Mouse (Mus musculus): ENCODE data around the gene Wfdc6b. TPM values are rescaled to one million over a fixed set of nuclear protein-coding genes. Genes with fewer than 3 reads are reported as not detected.
"Not testable (repeated sequence)": the region's sequence is repeated elsewhere in the genome, so short reads cannot be mapped to it uniquely, and the experiment has no call there.

The Wfdc6b gene
- total RNA-seq (2021), result not detected
- not detected in 2 replicates for polyA plus RNA-seq (2012; rRNA removed)
- long read RNA-seq, result 0 reads

DNA sequence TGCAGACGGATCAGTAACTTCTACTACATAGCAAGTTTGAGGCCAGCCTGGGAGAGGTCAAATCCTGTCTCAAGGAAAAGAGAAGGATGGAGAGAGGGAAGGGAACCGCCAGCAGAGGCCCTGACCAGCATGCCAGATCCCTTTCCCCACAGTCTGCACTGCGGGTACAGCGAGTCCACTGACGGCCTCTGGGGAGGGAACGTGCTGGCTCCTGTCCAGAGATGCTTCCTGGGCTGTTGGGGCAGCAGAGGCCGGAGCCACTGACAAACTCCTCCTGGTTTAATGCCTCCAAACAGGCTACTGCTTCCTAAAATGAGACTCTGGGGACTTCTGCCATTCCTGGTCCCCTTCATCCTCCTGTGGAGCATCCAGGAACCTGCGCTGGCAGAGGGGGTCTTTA is at the start of gene Wfdc6b, which contains the start of gene Wfdc8:
Gene Wfdc6b, plus strand, starts transcription at position 52 of the 400 bp plus-strand sequence.
Gene Wfdc8, minus strand, starts transcription at position 156 of the 400 bp plus-strand sequence.
- DNase-seq, result peak; percentile 38

- DNase-seq, result no peak
These were observed 49.0 kb upstream of the Wfdc6b start for GRCm38 (mm10) chr2:164564346-164564745.

- no peak for DNase-seq
These were observed 46.3 kb upstream of the Wfdc6b start for GRCm38 (mm10) chr2:164566997-164567396.

GRCm38 (mm10) chr2:164567460-164567859 is 45.9 kb upstream of the Wfdc6b start:
- DNase-seq, result no peak

DNA sequence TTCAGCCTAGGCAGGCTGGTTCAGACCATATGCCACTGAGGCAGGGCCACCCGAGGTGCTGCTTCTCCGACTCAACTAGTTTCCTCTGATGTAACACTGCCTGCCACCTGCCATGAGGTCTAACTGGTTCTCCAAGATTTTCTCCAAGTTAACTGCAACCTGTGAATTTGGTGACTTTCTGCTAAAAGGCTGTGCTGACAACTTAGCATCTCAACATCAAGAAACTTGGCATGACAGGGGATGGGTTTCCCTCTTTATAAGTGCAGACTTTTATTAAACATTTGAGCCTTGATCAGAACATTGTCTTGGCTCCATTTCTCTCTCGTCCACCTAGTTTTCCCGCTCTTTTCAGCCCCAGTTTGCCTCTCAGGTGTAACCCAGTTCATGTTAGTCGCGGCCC is 40.0 kb upstream of the Wfdc6b start, which contains the start of gene Spint3:
Gene Spint3, minus strand, starts transcription at position 101 of the 400 bp plus-strand sequence.
- DNase-seq, result not testable (repeated sequence)

DNA sequence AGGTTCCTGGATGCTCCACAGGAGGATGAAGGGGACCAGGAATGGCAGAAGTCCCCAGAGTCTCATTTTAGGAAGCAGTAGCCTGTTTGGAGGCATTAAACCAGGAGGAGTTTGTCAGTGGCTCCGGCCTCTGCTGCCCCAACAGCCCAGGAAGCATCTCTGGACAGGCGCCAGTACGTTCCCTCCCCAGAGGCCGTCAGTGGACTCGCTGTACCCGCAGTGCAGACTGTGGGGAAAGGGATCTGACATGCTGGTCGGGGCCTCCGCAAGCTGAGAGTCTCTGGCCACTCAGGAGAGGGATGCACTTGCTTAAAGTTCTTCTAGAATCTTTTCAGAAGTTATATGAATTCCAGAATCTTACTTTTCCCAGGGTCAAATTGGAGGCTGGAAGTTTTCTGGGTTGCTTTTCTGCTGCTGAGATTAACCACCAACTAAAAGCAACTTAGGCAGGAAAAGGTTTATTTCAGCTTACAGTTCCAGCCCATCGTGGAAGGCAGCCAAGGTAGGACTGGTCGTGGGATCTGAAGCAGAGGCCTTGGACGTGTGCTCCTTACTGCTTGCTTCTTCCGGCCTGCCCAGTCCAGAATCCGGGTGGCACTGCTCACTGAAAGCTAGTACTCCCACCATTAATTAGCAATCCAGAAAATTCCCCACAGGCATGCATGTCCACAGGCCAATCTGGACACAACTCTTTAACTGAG is 28.1 kb upstream of the Wfdc6b start, which contains the start of gene Wfdc6a:
Gene Wfdc6a, minus strand, starts transcription at position 423 of the 701 bp plus-strand sequence.
- DNase-seq, result peak; percentile 34

- DNase-seq, result peak; percentile 33
These were observed 21.3 kb upstream of the Wfdc6b start for GRCm38 (mm10) chr2:164592014-164592413.

- no peak for DNase-seq
These were observed 19.8 kb upstream of the Wfdc6b start, which contains the start of gene Eppin for GRCm38 (mm10) chr2:164593494-164593893. Gene Eppin (minus strand): TSS chr2:164593594.

DNA sequence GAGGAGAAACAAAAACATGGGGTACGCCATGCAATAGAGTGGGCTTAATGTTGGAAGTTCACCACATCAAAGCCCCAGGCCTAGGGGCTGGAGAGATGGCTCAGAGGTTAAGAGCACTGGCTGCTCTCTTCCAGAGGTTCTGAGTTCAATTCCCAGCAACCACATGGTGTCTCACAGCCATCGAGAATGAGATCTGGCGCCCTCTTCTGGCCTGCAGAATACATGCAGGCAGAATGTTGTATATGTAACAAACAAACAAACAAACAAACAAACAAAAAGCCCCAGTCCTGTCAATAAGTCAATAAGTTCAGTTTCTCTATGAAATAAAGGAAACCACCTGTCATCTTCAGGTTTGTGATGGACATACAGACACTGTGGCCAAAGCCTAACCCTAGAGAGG is 13.1 kb upstream of the Wfdc6b start:
- DNase-seq, result no peak

DNA sequence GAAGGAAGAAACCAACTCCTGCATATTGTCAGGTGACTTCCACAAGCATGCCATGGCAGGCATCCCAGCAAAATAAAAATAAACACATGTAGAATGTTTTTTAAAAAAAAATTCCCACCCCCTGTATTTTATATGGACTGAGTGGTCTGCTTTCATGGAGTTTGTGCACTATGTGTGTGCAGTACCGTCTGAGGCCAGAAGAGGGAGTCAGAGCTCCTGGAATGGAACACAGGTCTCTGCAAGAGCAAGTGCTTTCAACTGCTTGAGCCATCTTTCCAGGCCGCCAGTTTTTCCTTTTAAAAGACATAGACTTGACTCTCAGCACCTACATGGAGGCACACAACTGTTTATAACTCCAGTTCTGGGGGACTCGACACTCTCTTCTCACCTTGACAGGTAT is 9.8 kb upstream of the Wfdc6b start:
- DNase-seq, result no peak

- DNase-seq, result no peak
These were observed 8.9 kb upstream of the Wfdc6b start for GRCm38 (mm10) chr2:164604411-164604810.

DNA sequence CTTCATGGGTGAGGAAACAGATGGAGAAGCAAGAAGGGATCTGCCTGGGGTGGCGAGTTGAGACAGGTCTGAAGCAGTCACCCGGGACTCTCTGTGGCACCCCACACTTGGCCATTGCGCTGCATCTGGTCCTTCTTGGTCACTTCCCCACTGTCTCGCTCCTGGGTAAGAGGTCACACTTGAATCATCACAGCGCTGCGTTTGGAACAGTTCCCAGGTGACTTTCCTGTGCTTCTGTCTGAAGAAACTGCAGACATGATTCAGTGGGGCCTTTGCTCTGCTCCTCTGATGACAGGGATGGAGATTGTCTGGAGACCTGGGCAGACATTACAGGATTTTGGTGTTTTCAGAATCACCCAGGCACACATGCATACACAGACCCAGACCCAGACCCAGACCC is 4.5 kb upstream of the Wfdc6b start:
- DNase-seq, result peak; percentile 68

DNA sequence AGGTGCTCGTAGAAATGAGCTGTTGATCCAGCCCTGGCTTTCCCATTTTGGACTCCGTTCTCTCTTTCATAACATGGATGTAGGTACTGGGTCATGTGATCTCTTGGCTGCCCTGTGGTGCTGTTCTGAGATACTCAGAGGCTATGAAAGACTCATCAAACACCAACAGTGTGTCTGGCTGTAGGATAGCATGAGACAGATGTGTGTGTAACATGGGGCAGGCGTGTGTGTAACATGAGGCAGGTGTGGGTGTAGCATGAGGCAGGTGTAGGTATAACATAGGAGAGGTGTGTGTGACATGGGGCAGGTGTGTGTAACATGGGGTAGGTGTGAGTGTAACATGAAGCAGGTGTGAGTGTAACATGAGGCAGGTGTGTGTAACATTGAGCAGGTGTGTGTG is 2.1 kb downstream of the Wfdc6b start:
- DNase-seq, result no peak

DNA sequence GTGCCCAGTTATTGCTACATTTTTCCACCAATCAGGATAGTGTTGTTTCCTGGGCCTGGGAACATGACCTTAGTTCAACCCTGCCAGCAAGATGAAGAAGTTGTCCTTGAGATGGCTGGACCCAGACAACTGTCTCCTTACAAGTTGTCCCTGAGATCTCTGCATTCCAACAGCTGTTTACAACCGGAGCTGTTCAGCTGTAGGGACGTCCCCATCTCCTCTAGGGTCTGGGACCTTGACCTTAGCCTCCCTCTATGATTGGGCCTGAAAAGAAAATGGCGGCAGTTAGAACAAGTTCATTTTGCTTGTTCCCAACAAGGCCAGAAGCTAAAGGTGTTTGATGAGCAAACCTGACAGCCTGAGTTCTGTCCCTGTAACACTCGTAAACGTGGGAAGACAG is 5.7 kb downstream of the Wfdc6b start:
- no peak for DNase-seq

DNA sequence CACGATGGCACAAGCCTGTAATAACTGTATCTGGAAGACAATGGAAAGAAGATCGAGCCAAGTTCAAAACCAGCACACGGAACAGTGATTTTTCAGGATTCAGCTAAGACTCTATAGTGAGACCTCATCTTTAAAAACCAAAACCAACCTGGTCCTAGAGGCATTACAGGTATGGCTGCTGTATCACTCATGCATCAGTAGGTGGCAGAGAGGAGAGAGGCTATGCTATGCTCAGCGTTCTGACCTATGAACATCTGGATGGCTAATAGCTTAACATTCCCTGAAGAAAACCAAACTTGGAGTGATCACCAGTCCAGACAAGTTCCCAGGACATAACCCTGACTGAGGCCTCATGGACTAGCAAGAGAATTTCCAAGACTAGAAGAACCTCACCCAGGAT is 8.5 kb downstream of the Wfdc6b start:
- no peak for DNase-seq

GRCm38 (mm10) chr2:164635266-164635665 is 21.9 kb downstream of the Wfdc6b start:
- no peak for DNase-seq

GRCm38 (mm10) chr2:164638696-164639095 is 25.4 kb downstream of the Wfdc6b start, which contains the start of gene Wfdc16:
Gene Wfdc16 (minus strand): TSS chr2:164638796.
- no peak for DNase-seq

GRCm38 (mm10) chr2:164641129-164641528 is 27.8 kb downstream of the Wfdc6b start:
- DNase-seq, result no peak

DNA sequence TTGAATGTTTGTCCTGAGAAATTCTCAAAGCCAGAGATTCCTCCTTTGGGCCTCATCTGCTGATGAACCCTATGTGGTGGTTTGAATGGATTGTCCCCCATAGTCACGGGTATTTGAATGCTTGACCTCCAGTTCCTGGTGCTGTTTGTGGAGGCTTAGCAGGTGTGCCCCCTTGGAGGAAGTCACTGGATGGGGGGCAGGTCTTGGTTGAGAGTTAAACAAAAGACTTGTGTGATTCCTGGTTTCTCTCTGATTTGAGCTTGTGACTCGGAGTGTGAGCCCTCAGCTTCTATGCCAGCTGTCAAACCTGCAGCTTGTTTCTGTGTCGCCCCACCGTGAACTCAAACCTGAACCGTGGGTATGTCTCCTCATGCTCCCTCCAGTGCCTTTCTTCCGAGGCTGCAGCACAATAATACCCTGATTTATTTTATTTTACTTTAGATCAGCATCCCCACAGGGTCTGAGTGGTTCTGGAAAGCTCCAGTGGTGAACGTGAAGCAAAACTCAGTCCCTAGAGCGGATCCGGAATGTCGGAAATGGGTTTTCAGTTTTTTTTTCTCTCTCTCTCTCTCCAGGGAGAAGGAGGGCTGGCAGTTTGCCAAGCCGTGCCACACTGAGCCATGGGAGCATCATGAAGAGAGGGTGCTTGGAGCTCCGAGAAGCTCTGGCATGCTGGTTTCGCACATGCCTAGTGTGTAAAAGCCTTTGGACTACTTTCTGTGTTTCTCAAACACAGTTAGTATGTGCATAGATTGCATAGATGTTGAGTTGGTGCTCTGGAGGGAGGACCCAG is 28.8 kb downstream of the Wfdc6b start:
- no peak for DNase-seq

- peak; percentile 38 for DNase-seq
These were observed 42.5 kb downstream of the Wfdc6b start, which contains the start of gene Wfdc10 for GRCm38 (mm10) chr2:164655858-164656257. Gene Wfdc10 (plus strand): TSS chr2:164656046.

DNA sequence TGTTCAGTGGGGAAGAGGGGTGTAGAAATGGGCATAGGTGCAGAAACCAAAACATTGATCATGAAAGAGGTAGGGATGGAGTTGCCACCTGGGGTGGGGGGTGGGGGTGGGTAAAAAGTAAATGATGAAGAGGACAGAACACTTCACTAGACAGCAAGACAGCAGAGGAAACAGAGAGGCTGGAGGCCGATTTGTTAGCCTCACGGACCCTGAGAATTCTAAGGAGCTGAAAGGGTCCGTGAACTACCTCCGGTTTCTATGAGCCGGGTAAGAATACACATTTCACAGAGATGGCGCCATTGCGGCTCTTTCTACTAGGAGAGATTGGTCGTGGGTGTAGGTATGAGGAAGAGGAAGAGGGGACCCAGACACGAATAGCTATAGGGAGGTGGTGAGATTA is 43.2 kb downstream of the Wfdc6b start, which contains the start of gene Wfdc9:
Gene Wfdc9, minus strand, starts transcription at position 101 of the 400 bp plus-strand sequence.
- DNase-seq, result no peak

DNA sequence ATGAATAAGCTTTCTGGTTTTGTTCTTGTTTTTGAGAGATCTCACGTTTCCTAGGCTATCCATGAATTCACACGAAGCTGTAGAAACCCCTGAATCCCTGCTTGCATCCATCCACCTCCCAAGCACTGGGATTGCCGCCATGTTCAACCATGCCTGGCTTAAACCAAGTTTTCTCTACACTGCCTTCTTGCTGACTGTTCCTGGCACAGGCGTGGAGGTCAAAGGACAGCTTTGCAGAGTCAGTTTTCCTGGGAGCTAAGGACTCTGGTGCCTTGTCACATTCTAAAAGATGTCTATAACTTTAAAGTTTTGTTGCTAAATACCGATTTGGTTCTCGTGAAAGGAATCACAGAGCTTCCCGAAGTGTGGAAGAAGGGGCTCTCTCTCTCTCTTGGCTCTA is 51.5 kb downstream of the Wfdc6b start:
- DNase-seq, result no peak
